Mouse (Mus musculus) megakaryocyte, adult 5-6 weeks (primary cell): ENCODE results near the gene Prrg2. TPM values are rescaled to one million over a fixed set of nuclear protein-coding genes. Genes with fewer than 3 reads are reported as not detected.
A peak's percentile ranks its signal among the peaks of the same experiment; 100 is the strongest.
"Not testable (repeated sequence)": the region's sequence is repeated elsewhere in the genome, so short reads cannot be mapped to it uniquely, and the experiment has no call there.

Experiments
- ATAC-seq: 2 replicates; pipeline ENCODE4 v1.8.0; 2016; ENCODE audit warnings: mild to moderate bottlenecking, inconsistent platforms; ENCODE audit not compliant: poor library complexity, severe bottlenecking
- total RNA-seq, 2 experiments: library from RNA; stranded (forward) in 1 of 2; stranded (reverse) in 1 of 2; fragments of 153-499, 151-499 nt in 1 of 2; fragments of 221-1000, 200-1000 nt in 1 of 2; gene quantifications; 2 replicates each; pipeline versions ENCODE4 v1.2.3 to v1.2.4; 2015 to 2017

Gene Prrg2
- total RNA-seq, 2 experiments from 2014 or later: 5.4 to 8.9 TPM

GRCm38 (mm10) chr7:45038411-45038810 is 24.1 kb downstream of the Prrg2 start:
- no peak for ATAC-seq

DNA sequence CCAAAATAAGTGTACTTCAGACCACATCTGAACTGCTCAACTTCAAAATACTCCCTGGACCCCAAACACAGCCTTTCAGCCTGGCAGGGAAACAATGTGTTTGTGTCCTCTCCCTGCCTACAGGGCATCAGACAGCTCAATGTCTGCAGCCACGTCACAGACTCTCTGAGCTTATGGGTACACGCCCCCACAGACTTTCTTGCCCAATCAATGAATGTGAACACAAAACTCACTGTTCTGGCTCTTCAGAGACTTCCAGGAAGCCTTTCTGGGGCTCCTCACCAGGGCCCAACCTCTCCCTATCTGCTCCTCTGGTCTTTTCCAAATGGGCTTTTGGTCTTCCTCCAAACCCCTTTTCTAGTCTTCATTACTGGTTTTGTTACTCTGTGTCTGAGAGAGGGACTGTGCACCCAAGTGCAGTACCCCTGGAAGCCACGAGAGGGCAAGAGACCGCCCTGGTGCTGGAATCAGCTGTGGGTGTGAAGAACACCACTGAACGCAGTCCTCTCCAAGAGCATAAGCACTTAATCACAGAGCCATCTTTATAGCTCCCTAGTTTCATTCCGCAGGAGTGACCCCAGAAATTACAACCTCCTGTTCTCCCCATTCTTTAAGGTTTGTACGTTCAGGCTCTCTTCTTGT is 24.6 kb downstream of the Prrg2 start:
- peak; percentile 79 for ATAC-seq

DNA sequence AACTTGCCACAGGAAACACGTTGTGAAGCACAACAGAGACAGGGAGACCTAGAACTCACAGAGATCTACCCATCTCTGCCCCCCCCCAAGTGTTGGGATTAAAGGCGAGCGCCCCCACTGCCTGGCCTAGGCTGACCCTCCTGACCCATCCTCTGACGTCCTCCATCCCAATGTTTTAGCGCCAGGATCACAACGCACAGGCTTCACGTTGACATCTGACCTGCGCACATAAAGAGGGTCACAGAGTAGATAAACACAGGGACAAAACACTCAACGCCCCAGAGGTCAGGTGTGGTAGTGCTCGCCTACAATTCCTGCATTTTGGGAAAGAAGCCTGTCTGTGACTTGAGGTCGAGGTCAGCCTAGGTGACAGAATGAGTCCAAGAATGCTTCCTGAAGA is 25.8 kb downstream of the Prrg2 start:
- no peak for ATAC-seq

DNA sequence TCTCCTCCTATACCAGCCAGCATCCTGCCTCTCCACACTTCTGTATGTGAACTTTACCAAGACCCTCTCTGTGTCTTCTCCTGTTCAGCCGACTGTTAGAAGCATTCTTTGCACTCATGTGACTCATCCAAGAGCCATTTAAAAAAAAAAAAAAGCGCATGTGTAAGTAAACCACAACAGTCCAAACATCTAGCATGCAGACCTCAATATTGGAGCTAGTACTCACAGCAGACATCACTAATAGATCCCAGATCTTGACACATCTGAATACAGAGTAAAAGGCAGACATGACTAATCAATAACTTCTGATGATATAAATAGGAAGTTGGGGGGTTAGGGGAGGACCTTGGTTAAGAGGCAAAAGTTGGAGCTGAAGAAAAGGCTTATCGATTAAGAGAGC is 26.8 kb downstream of the Prrg2 start:
- ATAC-seq: no peak

DNA sequence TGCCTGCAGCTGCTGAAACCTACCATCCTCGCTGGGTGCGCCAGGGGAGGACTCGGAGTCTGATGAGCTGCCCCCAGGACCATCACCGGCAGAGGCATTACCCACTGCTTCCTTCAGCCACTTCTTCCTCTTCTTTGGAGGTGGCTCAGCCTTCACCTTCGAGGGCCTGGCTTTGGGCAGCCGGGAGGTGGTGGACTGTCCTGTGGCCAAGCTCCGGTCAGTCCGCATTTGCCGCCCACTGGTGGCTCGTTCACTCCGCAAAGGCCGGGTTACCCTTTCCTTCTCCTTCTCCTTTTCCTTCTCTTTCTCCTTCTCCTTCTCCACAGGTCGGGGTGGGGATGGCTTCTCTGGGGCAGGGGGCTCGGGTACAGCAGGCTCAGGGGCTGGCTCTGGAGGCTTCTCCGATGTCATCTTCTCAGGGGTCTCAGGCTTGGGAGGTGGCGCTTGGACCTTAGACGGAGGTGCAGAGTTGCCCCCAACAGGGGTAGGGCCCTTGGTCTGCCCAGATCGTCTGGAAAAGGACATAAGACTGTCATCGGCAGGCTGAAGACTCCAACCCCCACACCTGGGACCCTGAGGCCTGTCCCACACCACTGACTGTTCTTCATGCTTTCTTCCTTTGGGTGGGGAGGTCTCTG is 28.6 kb downstream of the Prrg2 start:
- no peak for ATAC-seq

- no peak for ATAC-seq
Observed at GRCm38 (mm10) chr7:45030857-45031256, 31.6 kb downstream of the Prrg2 start.

GRCm38 (mm10) chr7:45029995-45030394 is 32.5 kb downstream of the Prrg2 start:
- no peak for ATAC-seq

DNA sequence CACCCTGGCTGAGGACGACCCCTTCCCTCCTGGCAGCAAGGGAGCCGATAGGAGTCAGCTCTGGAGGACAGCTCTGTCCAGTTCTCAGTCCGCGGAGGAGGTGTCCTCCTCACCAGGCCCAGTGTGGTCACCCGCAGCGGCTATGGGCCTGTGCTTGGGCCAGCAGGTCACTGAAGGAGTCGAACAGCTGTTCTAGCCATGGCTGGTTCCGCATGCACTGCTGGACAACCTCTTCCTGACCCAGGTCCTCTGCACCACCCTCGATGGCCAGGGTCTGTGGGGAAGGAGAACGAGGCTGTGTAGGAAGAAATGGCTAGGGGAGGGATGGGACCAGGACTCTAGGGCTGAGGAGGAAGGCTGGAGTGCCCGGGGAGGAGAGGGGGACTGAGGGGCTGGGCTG is 34.1 kb downstream of the Prrg2 start:
- ATAC-seq: no peak

DNA sequence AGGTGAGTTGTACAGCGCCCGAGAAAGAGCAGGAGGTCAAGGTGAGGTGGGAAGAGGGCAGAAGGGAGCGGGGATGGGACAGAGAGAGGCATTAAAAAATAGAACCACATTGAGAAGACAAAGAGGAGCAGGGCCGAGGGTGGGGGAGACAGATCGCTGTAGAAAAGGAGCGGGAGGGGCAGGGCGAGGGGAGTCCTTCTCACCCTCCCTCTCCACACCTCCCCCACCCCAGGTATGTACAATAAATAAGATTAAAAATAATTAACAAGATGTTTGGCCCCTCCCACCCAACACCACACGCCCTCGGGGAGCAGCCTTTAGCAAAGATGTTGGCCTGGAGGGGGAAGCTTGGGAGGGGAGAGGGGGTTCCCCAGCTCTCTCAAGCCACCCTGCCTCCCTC is 34.7 kb downstream of the Prrg2 start:
- no peak for ATAC-seq

- ATAC-seq: no peak
Observed at GRCm38 (mm10) chr7:45026256-45026655, 36.2 kb downstream of the Prrg2 start.

DNA sequence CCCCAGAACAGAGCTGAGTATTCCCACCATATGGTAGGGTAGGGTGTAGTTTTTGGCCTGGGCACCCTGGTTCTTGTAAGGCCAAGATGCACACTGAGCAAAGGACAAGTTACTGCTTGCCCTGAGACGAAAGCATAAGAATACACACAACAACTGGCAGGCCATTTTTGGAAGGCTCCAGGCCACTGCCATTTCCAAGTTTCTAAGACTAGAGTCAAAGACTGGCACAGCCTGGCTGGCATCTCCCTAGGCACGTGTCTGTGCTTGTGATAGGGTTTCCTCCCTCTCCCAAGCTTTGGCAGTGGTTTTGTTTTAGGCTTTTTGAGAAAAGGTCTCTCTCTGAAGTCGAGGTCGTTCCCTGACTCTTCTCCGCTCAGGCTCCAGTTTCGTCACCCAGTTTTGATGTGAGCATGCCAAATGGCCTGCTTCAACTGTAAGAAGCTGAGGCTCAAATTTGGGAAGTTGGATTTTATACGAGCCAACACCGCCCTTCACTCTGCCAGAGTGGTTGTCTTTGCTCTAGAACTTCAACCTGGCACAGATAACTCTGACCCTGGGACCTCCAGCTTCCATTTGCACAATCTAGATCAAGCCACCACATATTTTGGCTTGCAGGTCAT is 36.8 kb downstream of the Prrg2 start:
- ATAC-seq: no peak

DNA sequence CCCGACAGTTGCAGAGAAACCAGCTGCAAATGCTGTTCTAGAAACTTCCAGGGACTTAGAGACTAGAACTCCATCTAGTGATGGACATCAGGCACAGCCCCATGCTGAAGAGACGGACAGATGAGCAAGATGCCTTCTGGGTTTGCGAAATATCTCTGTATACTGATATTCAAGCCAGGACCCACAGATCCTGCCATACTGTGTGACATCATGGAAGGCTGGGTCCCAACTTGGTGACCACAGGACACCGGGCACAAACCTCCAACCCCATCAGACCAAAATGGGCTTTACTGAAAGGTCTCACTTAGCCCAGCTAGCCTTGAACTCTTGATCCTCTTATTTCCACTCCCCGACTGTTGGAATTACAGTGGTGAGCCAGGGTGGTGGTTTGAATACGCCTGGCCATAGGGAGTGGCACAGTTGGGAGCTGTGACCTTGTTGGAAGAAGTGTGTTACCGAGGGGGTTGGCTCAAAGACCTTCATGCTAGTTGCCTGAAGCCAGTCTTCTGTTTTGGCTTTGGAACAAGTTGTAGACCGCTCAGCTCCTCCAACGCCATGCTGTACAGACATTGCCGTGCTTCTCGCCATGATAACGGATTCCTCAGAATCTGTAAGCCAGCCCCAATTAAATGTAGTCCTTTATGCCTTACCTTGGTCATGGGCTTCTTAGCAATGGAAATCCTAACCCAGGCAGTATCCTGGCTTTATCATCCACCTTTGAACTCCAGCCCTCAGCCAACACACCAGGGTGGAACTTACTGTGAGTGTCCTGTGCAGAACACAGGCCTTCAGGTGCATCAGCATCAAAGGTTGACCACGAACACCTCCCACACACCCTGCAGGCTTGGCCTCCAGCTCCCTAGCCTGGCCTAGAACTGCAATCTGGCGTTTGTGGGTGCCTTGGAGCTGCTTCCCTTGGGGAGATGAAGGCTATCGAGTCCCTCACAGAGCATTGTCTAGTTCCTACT is 37.9 kb downstream of the Prrg2 start:
- no peak for ATAC-seq

GRCm38 (mm10) chr7:45023711-45024110 is 38.8 kb downstream of the Prrg2 start:
- not testable (repeated sequence) for ATAC-seq

GRCm38 (mm10) chr7:45020225-45020624 is 42.3 kb downstream of the Prrg2 start:
- ATAC-seq: no peak

- ATAC-seq: no peak
Observed at GRCm38 (mm10) chr7:45019031-45019571, 43.4 kb downstream of the Prrg2 start.

GRCm38 (mm10) chr7:45017242-45018061 is 45.0 kb downstream of the Prrg2 start, which contains the start of gene Rras:
Gene Rras (plus strand): TSS chr7:45017961.
- ATAC-seq: peak; percentile 74

DNA sequence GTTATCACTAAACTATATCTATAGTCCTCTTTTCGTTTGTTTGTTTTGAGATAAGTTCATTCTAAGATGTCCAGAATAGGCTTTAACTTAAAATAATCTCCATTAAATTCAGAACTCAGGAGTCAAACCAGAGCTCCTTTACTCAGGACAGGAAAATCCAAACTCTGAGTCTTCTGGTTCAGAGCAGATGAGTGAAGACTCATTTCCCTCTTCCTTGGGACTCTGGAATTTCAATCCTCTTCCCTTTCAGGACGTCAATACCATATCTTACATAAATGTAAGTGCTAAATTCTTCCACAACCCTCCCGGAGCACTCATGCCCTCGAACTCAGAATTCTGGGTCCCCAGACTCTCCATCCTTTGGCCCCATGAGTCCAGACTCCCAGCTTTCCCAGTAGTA is 45.7 kb downstream of the Prrg2 start:
- ATAC-seq: no peak

GRCm38 (mm10) chr7:45015957-45016612 is 46.4 kb downstream of the Prrg2 start, which contains the start of gene Scaf1:
Gene Scaf1 (minus strand): TSS chr7:45016363.
- ATAC-seq: peak; percentile 78

- no peak for ATAC-seq
Observed at GRCm38 (mm10) chr7:45015344-45015956, 47.0 kb downstream of the Prrg2 start.
